In the genomic region with DNA sequence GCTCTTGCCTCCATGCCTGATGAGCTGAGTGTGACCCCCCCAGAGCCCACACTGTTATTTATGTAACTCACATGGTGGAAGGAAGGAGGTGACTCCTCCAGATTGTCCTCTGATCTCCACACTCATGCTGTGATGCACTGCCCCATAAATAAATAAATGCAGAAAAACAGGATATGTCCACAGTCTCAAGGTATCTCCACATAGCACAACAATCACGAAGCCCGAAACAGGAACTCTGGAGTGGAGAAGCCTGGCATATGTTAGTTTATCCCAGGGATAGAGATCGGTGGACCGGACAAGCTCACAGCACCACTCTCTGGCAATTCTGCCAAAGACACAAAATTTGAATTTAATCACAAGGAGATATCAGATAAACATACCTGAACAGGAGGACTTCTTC, we compare ENCODE assay signal across 38 mouse cellular contexts. TPM values are rescaled to one million over a fixed set of nuclear protein-coding genes. Genes with fewer than 3 reads are reported as not detected.
"Had no signal": no experiment of that assay in that cellular context is flagged by ENCODE, and none has a peak within 500 bp of the region (broad histone marks: within the 10 kb centered on the region; RNA-seq: fewer than 3 reads in every experiment).

No protein-coding gene starts in this region.

- H3K9ac ChIP-seq: forebrain, postnatal 0 days; heart, embryonic 13.5 days; heart, embryonic 15.5 days; hindbrain, embryonic 12.5 days; hindbrain, embryonic 14.5 days; intestine, embryonic 15.5 days; limb, embryonic 13.5 days; limb, embryonic 15.5 days; liver, embryonic 12.5 days; liver, embryonic 14.5 days had no signal

- DNase-seq: forebrain, postnatal 0 days; gastrocnemius, adult 2 months; gastrocnemius, postnatal 10 days; gastrocnemius, postnatal 25 days; heart, adult 2 months; heart, postnatal 4 days; kidney, adult 8-10 months; kidney, postnatal 10 days; kidney, postnatal 36 days; lung, adult 18-20 months had no signal

- H3K9me3 ChIP-seq: heart, embryonic 13.5 days; heart, embryonic 15.5 days; hindbrain, embryonic 10.5 days; hindbrain, embryonic 12.5 days; intestine, embryonic 15.5 days; limb, embryonic 15.5 days; liver, embryonic 12.5 days had no signal

- H3K36me3 ChIP-seq: heart, embryonic 13.5 days; heart, embryonic 15.5 days; hindbrain, embryonic 10.5 days; hindbrain, embryonic 12.5 days; intestine, embryonic 15.5 days; limb, embryonic 13.5 days; limb, embryonic 15.5 days; liver, embryonic 12.5 days had no signal

- H3K4me2 ChIP-seq: heart, embryonic 11.5 days; heart, embryonic 13.5 days; heart, embryonic 15.5 days; hindbrain, embryonic 12.5 days; hindbrain, embryonic 14.5 days; intestine, embryonic 15.5 days; limb, embryonic 13.5 days; limb, embryonic 15.5 days; liver, embryonic 12.5 days had no signal

- H3K4me3 ChIP-seq: gastrocnemius, adult 2 months; heart, adult 2 months; heart, embryonic 13.5 days; heart, embryonic 15.5 days; hindbrain, embryonic 10.5 days; hindbrain, embryonic 12.5 days; intestine, embryonic 15.5 days; layer of hippocampus, adult 2 months; left cerebral cortex, adult 2 months; limb, embryonic 13.5 days; limb, embryonic 15.5 days; liver, embryonic 12.5 days had no signal

- H3K27me3 ChIP-seq: heart, embryonic 13.5 days; heart, embryonic 15.5 days; hindbrain, embryonic 12.5 days; intestine, embryonic 15.5 days; limb, embryonic 13.5 days; limb, embryonic 15.5 days; liver, embryonic 12.5 days had no signal

- H3K4me1 ChIP-seq: hindbrain, embryonic 10.5 days; hindbrain, embryonic 12.5 days; liver, embryonic 12.5 days had no signal

- H3K27ac ChIP-seq: gastrocnemius, adult 2 months; heart, adult 2 months; heart, embryonic 13.5 days; heart, embryonic 15.5 days; hindbrain, embryonic 10.5 days; hindbrain, embryonic 12.5 days; hindbrain, embryonic 14.5 days; intestine, embryonic 15.5 days; layer of hippocampus, adult 2 months; left cerebral cortex, adult 2 months; limb, embryonic 13.5 days; limb, embryonic 15.5 days; liver, embryonic 12.5 days; liver, embryonic 14.5 days had no signal

- ATAC-seq: forebrain, postnatal 0 days; hindbrain, embryonic 16.5 days; inflammation-experienced regulatory T-cells, adult 6 months; intestine, embryonic 15.5 days; intestine, postnatal 0 days; liver, embryonic 12.5 days had no signal

RNA-seq across cellular contexts. Expression of gene I0C0044D17Rik, which starts 30.3 kb away (rescaled TPM):
- total RNA-seq: forebrain, postnatal 0 days; gastrocnemius, adult 2 months; gastrocnemius, postnatal 10 days; gastrocnemius, postnatal 25 days; gastrocnemius, postnatal 4 days; granulocyte monocyte progenitor cell, adult 5-6 weeks; heart, adult 2 months; heart, postnatal 25 days; heart, postnatal 4 days; layer of hippocampus, adult 2 months; layer of hippocampus, postnatal 10 days; layer of hippocampus, postnatal 25 days; left cerebral cortex, adult 2 months; left cerebral cortex, postnatal 14 days; left cerebral cortex, postnatal 36 days; liver, adult 2 months had no signal
- polyA plus RNA-seq: forebrain, postnatal 0 days; frontal cortex, adult 2 months; heart, adult 2 months; heart, embryonic 11.5 days; heart, embryonic 13.5 days; heart, embryonic 15.5 days; heart, postnatal 0 days; hindbrain, embryonic 10.5 days; hindbrain, embryonic 12.5 days; hindbrain, embryonic 14.5 days; hindbrain, embryonic 16.5 days; inflammation-experienced regulatory T-cells, adult 6 months; intestine, embryonic 15.5 days; intestine, postnatal 0 days; limb, embryonic 11.5 days; limb, embryonic 13.5 days; limb, embryonic 15.5 days; liver, adult 2 months; liver, embryonic 12.5 days; liver, embryonic 14.5 days; liver, embryonic 16.5 days had no signal

RNA-seq across cellular contexts. Expression of gene Kank4, which starts 36.6 kb away (rescaled TPM):
- total RNA-seq: granulocyte monocyte progenitor cell, adult 5-6 weeks; liver, adult 2 months had no signal
- polyA plus RNA-seq: inflammation-experienced regulatory T-cells, adult 6 months had no signal
